8 mouse cellular contexts compared by ENCODE assay signal in genomic region chr2:29802827-29803201, GRCm38 (mm10). TPM values are rescaled to one million over a fixed set of nuclear protein-coding genes. Genes with fewer than 3 reads are reported as not detected.
DNase-seq lines count a peak whose midpoint lies in the region; ATAC-seq and TF ChIP-seq lines count a peak whose summit lies in the region.

No protein-coding gene starts in this region.

- 1% methylated on average over 37 of the region's 39 CpGs for WGBS in cerebellum, adult 2 months
- under 1% methylated on average over 37 of the region's 39 CpGs for WGBS in limb, embryonic 12.5 days
- WGBS in small intestine, adult 2 months: under 1% methylated on average over 39 of the region's 39 CpGs

- H3K4me3 ChIP-seq in cerebellum, adult 2 months (replicated peaks; ENCODE audit: insufficient read depth, low read depth, low read length): peak overlapping the region; percentile 75
- H3K4me3 ChIP-seq in limb, embryonic 12.5 days (replicated peaks): peak overlapping the region; percentile 88
- H3K4me3 ChIP-seq in small intestine, adult 2 months (ENCODE audit: low read depth, low read length): peak overlapping the region; percentile 90

- peaks cover 36% of the 10 kb centered on the region for H3K36me3 ChIP-seq in limb, embryonic 12.5 days
- peaks cover 39% of the 10 kb centered on the region for H3K36me3 ChIP-seq in small intestine, adult 2 months (ENCODE audit: control insufficient read depth, insufficient read depth, low read length)

- no peak; the same call in 1 of the 2 replicates for ATAC-seq in limb, embryonic 12.5 days (ENCODE audit: insufficient number of reproducible peaks, insufficient read depth, low FRiP score, low TSS enrichment, low read depth)

- no peaks in the 10 kb centered on the region for H3K27me3 ChIP-seq in cerebellum, adult 2 months (ENCODE audit: control insufficient read depth, insufficient read depth, low read length)
- H3K27me3 ChIP-seq in limb, embryonic 12.5 days: peaks cover 6% of the 10 kb centered on the region; the same call in 1 of the 2 replicates
- no peaks in the 10 kb centered on the region for H3K27me3 ChIP-seq in small intestine, adult 2 months (ENCODE audit: control insufficient read depth, insufficient read depth, low read length)

- no peak for TF ChIP-seq POLR2A in cerebellum, adult 2 months (IDR thresholded peaks at IDR 0.05; ENCODE audit: borderline replicate concordance, insufficient read depth, low read length)
- TF ChIP-seq POLR2A in small intestine, adult 2 months (IDR thresholded peaks at IDR 0.05; ENCODE audit: low read depth, low read length): no peak

- peak overlapping the region; percentile 73 for H3K27ac ChIP-seq in cerebellum, adult 2 months (ENCODE audit: insufficient read depth, low read length)
- H3K27ac ChIP-seq in limb, embryonic 12.5 days: peak overlapping the region; percentile 73
- peak overlapping the region; percentile 81 for H3K27ac ChIP-seq in small intestine, adult 2 months (ENCODE audit: insufficient read depth, low read depth, low read length)

- H3K9ac ChIP-seq in limb, embryonic 12.5 days (replicated peaks): peak overlapping the region; percentile 89

- DNase-seq in cerebellum, adult 2 months: no peak
- DNase-seq in cerebellum, adult 8-10 months: no peak
- DNase-seq in right cerebral cortex, adult 18-20 months: peak; percentile 20
- no peak for DNase-seq in right cerebral cortex, postnatal 36 days (ENCODE audit: low spot score in 2 of 2)
- no peak for DNase-seq in cerebellum, adult 11 months
- no peak for DNase-seq in Muller cell, postnatal 12 days (ENCODE audit: inconsistent ontology term)

- no peaks in the 10 kb centered on the region; the same call in 1 of the 2 replicates for H3K4me1 ChIP-seq in cerebellum, adult 2 months (ENCODE audit: control insufficient read depth, insufficient read depth, low read length)
- peaks cover 12% of the 10 kb centered on the region for H3K4me1 ChIP-seq in limb, embryonic 12.5 days (replicated peaks)
- peaks cover 12% of the 10 kb centered on the region for H3K4me1 ChIP-seq in small intestine, adult 2 months (ENCODE audit: control insufficient read depth, insufficient read depth, insufficient read length, low read length)

- no peaks in the 10 kb centered on the region for H3K9me3 ChIP-seq in limb, embryonic 12.5 days

- H3K4me2 ChIP-seq in limb, embryonic 12.5 days: peak overlapping the region; percentile 89

- TF ChIP-seq CTCF in cerebellum, adult 2 months (IDR thresholded peaks at IDR 0.05; ENCODE audit: borderline replicate concordance, insufficient read depth, low read depth, low read length): no peak
- no peak for TF ChIP-seq CTCF in small intestine, adult 2 months (IDR thresholded peaks at IDR 0.05; ENCODE audit: extremely low read depth, insufficient read length, insufficient replicate concordance, low read depth, low read length)

RNA-seq across cellular contexts. Expression of gene Slc27a4, which starts 0.4 kb away (rescaled TPM):
- 90.6 TPM in 2 replicates for polyA plus RNA-seq in cerebellum, adult 2 months (2012; rRNA removed)
- polyA plus RNA-seq in limb, embryonic 12.5 days (2016; fragmentation: Nextera tagmentation; extraction: Ambion mirVana): 15.4 and 15.7 TPM in 2 replicates
- 225 and 822 TPM in 2 replicates for polyA plus RNA-seq in small intestine, adult 2 months (2012; rRNA removed)

RNA-seq across cellular contexts. Expression of gene Trub2, which starts 14.5 kb away (rescaled TPM):
- 39.9 and 42.8 TPM in 2 replicates for polyA plus RNA-seq in cerebellum, adult 2 months (2012; rRNA removed)
- polyA plus RNA-seq in limb, embryonic 12.5 days (2016; fragmentation: Nextera tagmentation; extraction: Ambion mirVana): 52.2 and 57.5 TPM in 2 replicates
- 20.1 and 29.8 TPM in 2 replicates for polyA plus RNA-seq in small intestine, adult 2 months (2012; rRNA removed)

RNA-seq across cellular contexts. Expression of gene Coq4, which starts 15.5 kb away (rescaled TPM):
- polyA plus RNA-seq in cerebellum, adult 2 months (2012; rRNA removed): 28.2 TPM in 2 replicates
- 32.3 and 34.7 TPM in 2 replicates for polyA plus RNA-seq in limb, embryonic 12.5 days (2016; fragmentation: Nextera tagmentation; extraction: Ambion mirVana)
- 83.4 and 95.1 TPM in 2 replicates for polyA plus RNA-seq in small intestine, adult 2 months (2012; rRNA removed)

RNA-seq across cellular contexts. Expression of gene Urm1, which starts 17.1 kb away (rescaled TPM):
- 78.6 and 89.6 TPM in 2 replicates for polyA plus RNA-seq in cerebellum, adult 2 months (2012; rRNA removed)
- polyA plus RNA-seq in limb, embryonic 12.5 days (2016; fragmentation: Nextera tagmentation; extraction: Ambion mirVana): 21.1 and 22.0 TPM in 2 replicates
- polyA plus RNA-seq in small intestine, adult 2 months (2012; rRNA removed): 18.6 and 42.3 TPM in 2 replicates

RNA-seq across cellular contexts. Expression of gene Gm13547, which starts 43.7 kb away (rescaled TPM):
- polyA plus RNA-seq in cerebellum, adult 2 months (2012; rRNA removed): not detected in 2 replicates
- polyA plus RNA-seq in limb, embryonic 12.5 days (2016; fragmentation: Nextera tagmentation; extraction: Ambion mirVana): 0.54 TPM in 1 of 2 replicates, not detected in the other
- not detected in 2 replicates for polyA plus RNA-seq in small intestine, adult 2 months (2012; rRNA removed)
